Mouse (Mus musculus) lung, postnatal 0 days (tissue): Measurements from ENCODE around the gene Arl16.

ENCODE experiments used
- CTCF ChIP-seq: IDR thresholded peaks from 2 replicates; pipeline ENCODE4 v1.5.1; 2016; ENCODE audit warnings: antibody characterized with exemption, mild to moderate bottlenecking
- EP300 ChIP-seq: IDR thresholded peaks from 2 replicates; pipeline ENCODE4 v1.6.1; 2016; ENCODE audit warnings: antibody characterized with exemption, mild to moderate bottlenecking, control low read depth

- TF ChIP-seq EP300 (no peak), CTCF (no peak)
These were observed 20.2 kb downstream of the Arl16 start for GRCm38 (mm10) chr11:120447179-120447578.
